Mouse (Mus musculus) CH12.LX (cell line): ENCODE results near the gene Kif6. TPM values are rescaled to one million over a fixed set of nuclear protein-coding genes. Genes with fewer than 3 reads are reported as not detected.

Experiments
- DNase-seq: peaks from one replicate; pipeline ENCODE4 v3.0.0-alpha.2; 2013; ENCODE audit errors: extremely low read depth
- H3K27ac ChIP-seq: 2 replicates; pipeline ENCODE4 v1.5.1; 2012; ENCODE audit warnings: low read depth, mild to moderate bottlenecking, control low read depth, moderate library complexity; ENCODE audit not compliant: insufficient read depth
- H3K27me3 ChIP-seq: replicated peaks from 2 replicates; pipeline ENCODE3; 2012; ENCODE audit warnings: inconsistent platforms
- H3K36me3 ChIP-seq, 2 experiments: replicated peaks in 1 of 2; 2 replicates each; pipeline versions ENCODE3 to v1.6.1; 2012; ENCODE audit warnings: inconsistent platforms in 1 of 2, low read length in 1 of 2, mild to moderate bottlenecking in 1 of 2, mixed read lengths in 1 of 2, moderate library complexity in 1 of 2; ENCODE audit not compliant: control insufficient read depth in 1 of 2, insufficient read depth in 1 of 2
- H3K4me1 ChIP-seq, 2 experiments: 2 replicates each; pipeline ENCODE4 v1.6.1; 2012; ENCODE audit warnings: inconsistent platforms in 1 of 2, moderate library complexity in 1 of 2; ENCODE audit not compliant: insufficient read depth in 2 of 2, control insufficient read depth in 1 of 2
- H3K4me2 ChIP-seq: 2 replicates; pipeline ENCODE4 v1.6.1; 2012; ENCODE audit warnings: low read depth, mild to moderate bottlenecking, control low read depth; ENCODE audit not compliant: poor library complexity, insufficient read depth, severe bottlenecking
- H3K4me3 ChIP-seq, 3 experiments: fragments of 150-350 bp in 1 of 3; sonication (generic) in 1 of 3; replicated peaks in 1 of 3; 2 replicates each; pipeline versions ENCODE3 to v1.5.1; 2011 to 2012; ENCODE audit warnings: low read depth in 2 of 3, low read length in 2 of 3, mild to moderate bottlenecking in 2 of 3, moderate library complexity in 2 of 3, control low read depth in 1 of 3, improper control_type of control experiment in 1 of 3, inconsistent platforms in 1 of 3, mixed read lengths in 1 of 3; ENCODE audit not compliant: poor library complexity in 1 of 3
- H3K79me2 ChIP-seq: replicated peaks from 2 replicates; pipeline ENCODE4 v1.6.1; 2012; ENCODE audit warnings: mild to moderate bottlenecking, moderate library complexity; ENCODE audit not compliant: control insufficient read depth, poor library complexity, insufficient read depth, severe bottlenecking; ENCODE audit errors: extremely low read depth
- H3K9ac ChIP-seq: 2 replicates; pipeline ENCODE4 v1.6.1; 2012; ENCODE audit warnings: low read depth, mild to moderate bottlenecking, control low read depth, moderate library complexity; ENCODE audit not compliant: insufficient read depth
- H3K9me3 ChIP-seq: replicated peaks from 2 replicates; pipeline ENCODE3; 2012; ENCODE audit warnings: low read length, inconsistent platforms, mixed read lengths
- CHD2 ChIP-seq: IDR thresholded peaks from 2 replicates; pipeline ENCODE4 v1.6.1; 2011; ENCODE audit warnings: low read length, improper control_type of control experiment
- CTCF ChIP-seq, 2 experiments: IDR thresholded peaks in 1 of 2; conservative IDR thresholded peaks in 1 of 2; 2 replicates each; pipeline ENCODE4 v1.5.1; 2011 to 2012; ENCODE audit warnings: low read depth in 2 of 2, low read length in 2 of 2, improper control_type of control experiment in 1 of 2, inconsistent platforms in 1 of 2, mild to moderate bottlenecking in 1 of 2, moderate library complexity in 1 of 2
- E2F4 ChIP-seq: IDR thresholded peaks from 2 replicates; pipeline ENCODE4 v1.6.1; 2011; ENCODE audit warnings: low read depth, low read length, improper control_type of control experiment; ENCODE audit not compliant: insufficient replicate concordance
- ELF1 ChIP-seq: IDR thresholded peaks from 2 replicates; pipeline ENCODE4 v1.6.1; 2014; ENCODE audit warnings: low read depth, mild to moderate bottlenecking, inconsistent platforms, low read length, improper control_type of control experiment
- ETS1 ChIP-seq: conservative IDR thresholded peaks from 2 replicates; pipeline ENCODE4 v1.6.1; 2012; ENCODE audit warnings: low read depth, mild to moderate bottlenecking, inconsistent platforms, low read length, improper control_type of control experiment, moderate library complexity
- GABPA ChIP-seq: IDR thresholded peaks from 2 replicates; pipeline ENCODE4 v1.6.1; 2012; ENCODE audit warnings: low read depth, low read length, improper control_type of control experiment, inconsistent platforms; ENCODE audit not compliant: insufficient replicate concordance
- JUN ChIP-seq: IDR thresholded peaks from 2 replicates; pipeline ENCODE4 v1.6.1; 2011; ENCODE audit warnings: low read depth, mild to moderate bottlenecking, low read length, improper control_type of control experiment, moderate library complexity; ENCODE audit not compliant: insufficient read depth
- JUND ChIP-seq: conservative IDR thresholded peaks from 2 replicates; pipeline ENCODE4 v1.6.1; 2011; ENCODE audit warnings: low read depth, low read length, improper control_type of control experiment
- MAFK ChIP-seq: IDR thresholded peaks from 2 replicates; pipeline ENCODE4 v1.6.1; 2011; ENCODE audit warnings: low read length, improper control_type of control experiment; ENCODE audit not compliant: insufficient replicate concordance
- MAX ChIP-seq: IDR thresholded peaks from 2 replicates; pipeline ENCODE4 v1.6.1; 2011; ENCODE audit warnings: low read length, improper control_type of control experiment
- MEF2A ChIP-seq: IDR thresholded peaks from 2 replicates; pipeline ENCODE4 v1.6.1; 2014; ENCODE audit warnings: low read depth, mild to moderate bottlenecking, inconsistent platforms, low read length, improper control_type of control experiment, borderline replicate concordance
- NELFE ChIP-seq: IDR thresholded peaks from 2 replicates; pipeline ENCODE4 v1.6.1; 2011; ENCODE audit warnings: low read depth, low read length, improper control_type of control experiment
- NRF1 ChIP-seq: IDR thresholded peaks from 2 replicates; pipeline ENCODE4 v1.6.1; 2014; ENCODE audit warnings: low read depth, mild to moderate bottlenecking, inconsistent platforms, low read length, improper control_type of control experiment, moderate library complexity
- POLR2A ChIP-seq: IDR thresholded peaks from 2 replicates; pipeline ENCODE4 v1.6.1; 2011; ENCODE audit warnings: low read depth, mild to moderate bottlenecking, improper control_type of control experiment, low read length
- POLR2AphosphoS2 ChIP-seq: IDR thresholded peaks from 2 replicates; pipeline ENCODE4 v1.6.1; 2011; ENCODE audit warnings: low read depth, low read length, improper control_type of control experiment
- RAD21 ChIP-seq: IDR thresholded peaks from 2 replicates; pipeline ENCODE4 v1.6.1; 2011; ENCODE audit warnings: low read depth, mild to moderate bottlenecking, low read length, improper control_type of control experiment, moderate library complexity
- SIN3A ChIP-seq: IDR thresholded peaks from 2 replicates; pipeline ENCODE4 v1.6.1; 2012; ENCODE audit warnings: low read length, improper control_type of control experiment, inconsistent platforms
- SMC3 ChIP-seq: IDR thresholded peaks from 2 replicates; pipeline ENCODE4 v1.6.1; 2011; ENCODE audit warnings: low read depth, low read length, improper control_type of control experiment
- ZKSCAN1 ChIP-seq: IDR thresholded peaks from 2 replicates; pipeline ENCODE4 v1.6.1; 2012; ENCODE audit warnings: low read depth, inconsistent platforms, low read length, improper control_type of control experiment, borderline replicate concordance
- ZMIZ1 ChIP-seq: IDR thresholded peaks from 2 replicates; pipeline ENCODE4 v1.6.1; 2012; ENCODE audit warnings: low read depth, mild to moderate bottlenecking, inconsistent platforms, low read length, improper control_type of control experiment
- dilution Hi-C: fragments of 300-500 bp; cut with MboI; formaldehyde crosslinking; loops from 2 replicates; pipeline ENCODE4 v1.14.3; 2020; ENCODE audit warnings: low sequenced_read_pairs; ENCODE audit not compliant: extremely low pct_unique_long_range_greater_than_20kb, extremely low pct_ligation_motif_present
- in situ Hi-C: fragments of 300-500 bp; cut with MboI; formaldehyde crosslinking; loops from 3 replicates; pipeline ENCODE4 v1.14.3; 2019; ENCODE audit warnings: low sequenced_read_pairs, low pct_ligation_motif_present, low pct_unique_long_range_greater_than_20kb, mixed read lengths
- polyA plus RNA-seq: library from polyadenylated mRNA; unstranded; fragments of >175 nt; gene quantifications from 2 replicates; pipeline ENCODE4 v1.2.1, GENCODE M21; 2012; ENCODE audit warnings: low read depth; ENCODE audit not compliant: insufficient read length
- total RNA-seq, 2 experiments: library from RNA; depleted of rRNA; stranded (reverse); fragments of 300-350 nt in 1 of 2; fragments of >200 nt in 1 of 2; gene quantifications; 2 replicates each; pipeline ENCODE4 v1.2.3; 2012 to 2014

The Kif6 gene
- total and polyA plus RNA-seq, 3 experiments, result not detected

DNA sequence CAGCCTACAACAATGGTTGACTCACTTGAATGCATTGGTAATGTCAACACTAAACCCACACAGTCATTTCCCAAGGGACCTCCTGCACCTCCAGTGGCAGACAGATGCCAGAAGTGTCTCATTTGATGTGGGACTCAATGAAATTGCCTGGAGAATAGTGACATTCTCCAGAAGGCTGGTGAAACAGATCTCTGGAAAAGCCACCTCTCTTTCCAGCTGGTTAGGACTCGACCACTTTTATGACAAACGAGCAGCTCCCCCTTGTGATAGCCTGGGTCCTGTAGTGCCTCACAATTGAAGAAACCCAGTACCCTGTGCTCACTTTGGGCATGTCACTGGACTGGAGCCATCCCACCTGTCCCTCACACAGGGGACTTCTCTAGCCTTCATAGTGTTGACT, 257.4 kb downstream of the Kif6 start:
- Histone ChIP-seq H3K9me3 (no peaks in the 10 kb centered on the region), H3K27me3 (peaks cover 32% of the 10 kb centered on the region)

DNA sequence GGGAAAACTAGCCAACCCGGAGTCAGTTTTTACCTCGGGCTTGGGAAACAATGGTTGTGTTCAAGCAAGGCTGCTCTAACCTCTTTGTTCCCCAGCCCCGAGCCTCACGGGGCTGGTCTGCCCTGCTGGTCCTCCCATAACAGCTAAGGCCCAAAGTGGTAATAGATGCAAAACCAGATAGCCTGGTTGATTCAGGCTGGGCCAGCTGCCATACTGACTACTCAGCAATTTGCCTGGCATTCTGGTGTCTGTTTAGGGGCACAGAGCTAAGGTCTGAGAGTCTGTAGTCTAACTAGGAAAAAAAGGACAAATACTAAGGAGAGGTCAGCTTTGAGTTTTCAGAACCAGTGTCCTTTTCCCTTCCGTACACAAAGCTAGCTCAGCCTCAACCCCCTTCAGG, 259.8 kb downstream of the Kif6 start:
- Histone ChIP-seq H3K4me3 (no peak overlapping the region), H3K9me3 (no peaks in the 10 kb centered on the region)
- dilution Hi-C loops, result no loop called here

More for the DNA sequence above, 257.4 kb downstream of the Kif6 start:
- Histone ChIP-seq H3K4me2 (no peak overlapping the region), H3K36me3 (no peaks in the 10 kb centered on the region), H3K9ac (no peak overlapping the region), H3K4me1 (peaks cover 0 to 6% of the 10 kb centered on the region in 2 experiments; a peak in 1 of 4 replicates), H3K4me3 (no peak overlapping the region), H3K79me2 (no peaks in the 10 kb centered on the region), H3K27ac (no peak overlapping the region)
- no peak for DNase-seq
- in situ Hi-C loops, result loop anchor here (10.0 kb wide), 1 partner anchor 398 kb away; no protein-coding TSS in a partner anchor
- dilution Hi-C loops, result no loop called here
- TF ChIP-seq SMC3, result peak; percentile 35
- TF ChIP-seq ETS1, result no peak
- TF ChIP-seq CTCF (conservative IDR thresholded peaks at IDR 0.05 in 1 of 2, IDR thresholded peaks at IDR 0.05 in 1 of 2; ENCODE audit: low read depth in 2 of 2, low read length in 2 of 2), result peak in 1 of 2 experiments; percentile 39; a peak in 2 of 4 replicates
- TF ChIP-seq RAD21, result peak; percentile 46

DNA sequence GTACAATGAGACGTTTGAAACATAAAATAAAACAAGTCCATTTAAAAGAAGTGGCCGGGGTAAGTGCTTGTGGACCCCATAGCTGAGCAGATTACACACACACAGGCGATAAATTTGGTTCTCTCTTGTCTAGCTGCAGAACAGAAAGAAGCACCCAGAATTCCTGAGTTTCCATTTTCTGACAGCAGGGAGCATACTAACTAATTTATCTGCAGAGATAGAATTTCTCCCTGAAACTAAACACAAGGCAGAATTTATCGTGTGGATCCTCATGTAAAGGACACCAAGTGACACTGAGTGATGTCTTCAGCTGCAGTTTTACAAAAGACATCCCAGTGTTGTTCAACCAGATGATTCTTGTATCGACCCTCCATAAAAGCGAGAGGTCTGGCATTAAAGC, 260.5 kb downstream of the Kif6 start:
- Histone ChIP-seq H3K9me3 (no peaks in the 10 kb centered on the region), H3K4me1 (peaks cover 0 to 6% of the 10 kb centered on the region in 2 experiments; a peak in 1 of 4 replicates), H3K9ac (no peak overlapping the region), H3K27me3 (peaks cover 19% of the 10 kb centered on the region), H3K4me2 (no peak overlapping the region)
- dilution Hi-C loops (no loop called here), in situ Hi-C loops (loop anchor here (10.0 to 25.0 kb wide), 2 partner anchors 338 to 401 kb away; no protein-coding TSS in a partner anchor)
- TF ChIP-seq NRF1 (no peak), CHD2 (no peak), POLR2A (no peak), ELF1 (no peak), GABPA (no peak), JUN (no peak), POLR2AphosphoS2 (no peak), MAFK (no peak), ZKSCAN1 (no peak), MEF2A (no peak), JUND (no peak)
- TF ChIP-seq, all 38 proteins: peak for 0
- DNase-seq, result no peak
- Histone ChIP-seq H3K36me3 (no peaks in the 10 kb centered on the region), H3K27ac (no peak overlapping the region), H3K79me2 (no peaks in the 10 kb centered on the region), H3K4me3 (no peak overlapping the region)

More for the DNA sequence above, 259.8 kb downstream of the Kif6 start:
- TF ChIP-seq NELFE (no peak), SIN3A (no peak), E2F4 (no peak), SMC3 (no peak), RAD21 (no peak), MAX (no peak), CHD2 (no peak), POLR2AphosphoS2 (no peak), ZMIZ1 (no peak)
- no peaks in the 10 kb centered on the region for H3K36me3 ChIP-seq
- H3K4me1 ChIP-seq, result peaks cover 0 to 6% of the 10 kb centered on the region in 2 experiments; a peak in 1 of 4 replicates
- H3K9ac ChIP-seq, result no peak overlapping the region
- no peak overlapping the region for H3K4me2 ChIP-seq
- H3K27me3 ChIP-seq, result peaks cover 17% of the 10 kb centered on the region
- H3K79me2 ChIP-seq, result no peaks in the 10 kb centered on the region
- in situ Hi-C loops, result loop anchor here (10.0 to 25.0 kb wide), 2 partner anchors 337 to 400 kb away; no protein-coding TSS in a partner anchor
- no peak overlapping the region for H3K27ac ChIP-seq
- DNase-seq, result no peak
